Mouse (Mus musculus): Measurements from ENCODE around the gene Gna15.

- TF ChIP-seq EP300 (IDR thresholded peaks at IDR 0.05; ENCODE audit: low read depth) (no peak), CTCF (IDR thresholded peaks at IDR 0.05; ENCODE audit: low read depth) (no peak)
Measured at GRCm38 (mm10) chr10:81534826-81535225, 10.8 kb upstream of the Gna15 start.
